Mouse (Mus musculus) lung, postnatal 14 days (tissue): ENCODE measurements around the gene Adcy9.
"Not testable (repeated sequence)": the region's sequence is repeated elsewhere in the genome, so short reads cannot be mapped to it uniquely, and the experiment has no call there.

ENCODE experiments used
- DNase-seq: peaks from one replicate; pipeline ENCODE4 v3.0.0; 2021

The Adcy9 gene

DNA sequence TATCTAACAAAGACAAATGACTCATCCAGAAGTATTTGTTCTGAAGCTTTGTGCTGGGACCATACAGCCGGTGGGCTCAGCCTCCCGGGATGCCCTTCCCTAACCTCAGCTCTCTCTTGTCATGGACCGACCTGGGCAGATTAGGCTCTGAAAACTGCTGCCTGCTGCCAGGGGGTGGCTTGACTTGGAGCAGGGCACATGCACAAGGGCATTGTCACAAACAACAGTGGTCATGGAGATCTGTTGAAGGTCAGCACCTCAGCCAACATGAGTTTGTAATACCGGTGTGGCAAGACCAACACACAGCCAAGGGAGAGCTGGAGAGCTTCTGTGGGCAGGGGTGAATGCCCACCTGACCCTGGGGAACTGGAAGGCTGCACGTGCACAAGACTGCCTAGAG lies 42.7 kb downstream of the Adcy9 start:
- no peak for DNase-seq

DNA sequence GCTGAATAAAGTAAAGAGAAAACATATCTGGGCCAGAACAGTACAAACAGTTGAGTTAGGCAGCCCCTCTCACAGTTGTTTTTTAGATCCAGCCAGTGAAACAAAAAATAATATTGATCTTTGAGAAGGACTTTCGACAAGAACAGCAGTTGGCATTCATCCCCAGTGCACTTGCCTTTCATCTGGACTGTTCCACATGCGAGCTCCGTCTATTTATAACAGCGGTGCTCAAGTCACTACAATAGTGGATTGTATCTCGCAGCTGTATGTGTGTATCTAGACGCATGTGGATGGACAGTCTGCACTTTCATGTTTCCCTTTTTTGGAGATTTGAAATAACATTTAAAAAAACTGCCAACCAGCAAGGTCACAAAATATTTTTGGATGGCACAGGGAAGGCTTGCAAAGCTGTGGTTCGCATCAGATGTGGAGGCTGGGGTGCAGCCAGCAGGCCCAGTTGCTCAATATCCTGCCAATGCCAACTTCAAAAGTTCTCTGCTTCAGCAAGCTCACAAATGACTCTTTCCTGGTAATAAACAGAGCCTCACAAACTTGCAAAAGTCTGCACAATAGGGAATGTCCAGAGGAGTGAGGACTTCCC lies 45.4 kb downstream of the Adcy9 start:
- DNase-seq = peak; percentile 41

DNA sequence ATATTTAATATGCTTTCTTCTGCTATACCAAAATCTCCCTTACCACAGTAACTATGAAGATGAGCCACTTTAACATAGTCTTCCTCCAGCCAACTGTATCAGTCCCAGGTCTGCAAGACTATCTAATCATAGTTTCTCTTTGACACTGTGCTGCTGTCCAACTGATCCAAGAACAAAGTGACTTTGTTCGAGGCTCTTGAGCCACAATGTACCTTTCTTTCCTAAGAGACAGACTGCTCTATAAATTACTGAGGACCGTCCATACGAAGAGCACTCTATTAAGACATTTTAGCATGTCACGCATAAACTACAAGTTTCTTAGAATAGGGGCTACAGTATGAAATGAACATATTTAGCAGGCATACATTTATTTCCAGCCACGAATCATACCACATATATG lies 46.0 kb downstream of the Adcy9 start:
- DNase-seq = no peak

GRCm38 (mm10) chr16:4371039-4371438 lies 49.3 kb downstream of the Adcy9 start:
- no peak for DNase-seq

- DNase-seq = peak; percentile 32
Measured at GRCm38 (mm10) chr16:4370141-4370541, 50.2 kb downstream of the Adcy9 start.

DNA sequence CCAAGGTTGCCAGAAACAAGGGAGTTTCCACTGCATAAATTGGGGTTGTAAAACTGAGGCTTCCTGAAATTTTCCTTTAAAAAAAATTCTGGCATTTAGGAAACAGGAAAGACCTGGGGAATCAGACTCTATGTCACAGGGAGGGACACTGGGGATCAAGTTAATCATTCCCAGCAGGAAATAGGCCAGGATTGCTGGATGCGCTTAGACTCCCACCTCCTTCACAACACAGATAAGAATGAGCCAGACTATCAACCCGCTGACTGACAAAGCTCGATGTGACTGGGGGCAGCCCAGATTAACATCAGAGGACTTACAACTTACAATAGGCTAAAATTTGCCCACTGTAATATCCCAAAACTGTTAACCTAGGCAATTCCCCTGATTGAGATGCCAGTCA lies 52.4 kb downstream of the Adcy9 start:
- DNase-seq = no peak

- no peak for DNase-seq
Measured at GRCm38 (mm10) chr16:4367291-4367690, 53.0 kb downstream of the Adcy9 start.

GRCm38 (mm10) chr16:4366671-4367070 lies 53.6 kb downstream of the Adcy9 start:
- DNase-seq = no peak

DNA sequence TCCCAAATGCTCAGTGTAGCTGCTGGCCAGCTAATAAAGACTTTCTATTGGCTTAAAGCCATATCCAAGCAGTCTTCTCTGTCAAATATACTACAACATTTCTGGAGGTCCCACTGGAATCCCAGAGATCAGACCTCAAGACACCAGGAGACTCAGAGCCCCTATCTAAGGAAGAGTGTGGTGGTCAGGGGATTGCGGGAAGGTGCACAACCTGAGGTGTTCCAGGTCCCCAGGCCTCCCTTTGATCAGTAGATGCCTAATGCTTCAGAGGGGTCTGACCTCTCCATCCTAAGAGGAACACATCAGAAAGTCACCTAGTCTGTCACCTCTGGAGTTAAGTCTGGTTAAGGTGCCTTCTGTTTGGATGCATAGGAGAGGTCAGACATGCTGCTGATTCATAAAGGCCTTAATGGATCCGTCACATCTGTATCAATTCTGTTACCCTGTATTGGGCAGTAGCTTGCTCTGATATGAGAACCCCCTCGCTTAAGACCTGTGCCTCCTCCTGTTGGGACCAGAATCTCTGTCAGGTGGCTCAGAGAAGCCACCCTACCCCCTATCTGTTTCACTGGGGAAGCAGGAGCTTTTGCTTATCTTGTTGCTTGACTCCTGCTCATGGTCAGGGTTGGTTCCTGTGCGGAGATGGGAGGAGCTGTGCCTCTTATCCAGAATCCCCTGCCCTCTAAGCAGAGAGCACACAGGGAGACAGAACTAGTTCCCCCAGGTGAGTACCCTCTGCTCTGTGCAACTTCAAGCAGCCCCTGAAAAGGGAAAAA lies 56.8 kb downstream of the Adcy9 start:
- no peak for DNase-seq

GRCm38 (mm10) chr16:4355260-4356043 lies 64.8 kb downstream of the Adcy9 start:
- no peak for DNase-seq

- DNase-seq = no peak
Measured at GRCm38 (mm10) chr16:4342579-4342978, 77.7 kb downstream of the Adcy9 start.

- no peak for DNase-seq
Measured at GRCm38 (mm10) chr16:4341316-4342062, 78.8 kb downstream of the Adcy9 start.

DNA sequence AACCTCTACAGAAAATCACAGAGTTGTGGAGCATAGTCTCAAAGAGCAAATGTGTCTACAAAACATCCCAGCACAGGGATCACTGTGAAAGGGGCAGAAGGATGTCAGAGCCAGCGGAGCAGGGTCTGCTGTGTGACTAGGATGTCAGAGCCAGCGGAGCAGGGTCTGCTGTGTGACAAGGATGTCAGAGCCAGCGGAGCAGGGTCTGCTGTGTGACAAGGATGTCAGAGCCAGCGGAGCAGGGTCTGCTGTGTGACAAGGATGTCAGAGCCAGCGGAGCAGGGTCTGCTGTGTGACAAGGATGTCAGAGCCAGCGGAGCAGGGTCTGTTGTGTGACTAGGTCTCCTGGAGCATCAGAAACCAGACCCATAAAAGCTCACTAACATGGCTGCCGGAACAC lies 81.1 kb downstream of the Adcy9 start:
- DNase-seq = not testable (repeated sequence)

- DNase-seq = no peak
Measured at GRCm38 (mm10) chr16:4337269-4337668, 83.0 kb downstream of the Adcy9 start.

DNA sequence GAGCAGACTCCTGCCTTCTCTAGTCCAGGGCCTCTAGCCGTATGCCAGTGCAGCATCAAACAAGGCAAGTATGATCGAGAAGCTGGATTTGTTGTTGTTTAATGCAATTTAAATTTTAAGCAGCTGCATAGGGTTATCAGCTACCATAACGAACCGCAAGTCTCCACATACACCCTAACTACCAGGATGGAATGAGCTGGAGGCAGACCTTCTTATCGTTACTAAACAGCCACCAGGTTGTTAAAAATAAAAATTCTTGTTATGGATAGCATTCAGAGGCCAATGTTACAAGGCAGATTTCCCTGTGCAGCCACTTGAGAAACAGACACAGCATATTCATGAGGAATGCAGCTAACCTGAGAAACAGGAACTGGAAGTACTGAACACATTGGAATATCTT lies 86.5 kb downstream of the Adcy9 start:
- DNase-seq = no peak

- no peak for DNase-seq
Measured at GRCm38 (mm10) chr16:4333371-4333770, 86.9 kb downstream of the Adcy9 start.

- no peak for DNase-seq
Measured at GRCm38 (mm10) chr16:4327081-4327480, 93.2 kb downstream of the Adcy9 start.

DNA sequence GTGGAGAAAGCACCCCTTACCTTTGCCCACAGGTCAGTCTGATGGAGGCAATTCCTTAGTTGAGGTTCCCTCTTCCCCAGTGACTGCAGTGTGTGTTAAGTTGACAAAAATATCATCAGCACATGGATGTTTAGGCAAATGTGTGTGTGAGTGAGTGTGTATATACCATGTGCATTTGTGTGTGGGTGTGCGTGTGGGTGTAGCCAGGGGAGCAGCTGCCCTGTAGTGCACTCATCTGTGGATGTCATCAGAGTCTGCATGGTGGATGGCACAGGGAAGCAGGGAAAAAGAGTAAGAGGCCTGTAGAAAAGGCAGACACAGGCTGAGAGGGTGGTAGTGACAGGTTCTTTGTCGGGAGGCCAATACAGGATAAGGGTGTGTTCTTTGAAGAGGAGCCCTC lies 94.5 kb downstream of the Adcy9 start:
- no peak for DNase-seq

DNA sequence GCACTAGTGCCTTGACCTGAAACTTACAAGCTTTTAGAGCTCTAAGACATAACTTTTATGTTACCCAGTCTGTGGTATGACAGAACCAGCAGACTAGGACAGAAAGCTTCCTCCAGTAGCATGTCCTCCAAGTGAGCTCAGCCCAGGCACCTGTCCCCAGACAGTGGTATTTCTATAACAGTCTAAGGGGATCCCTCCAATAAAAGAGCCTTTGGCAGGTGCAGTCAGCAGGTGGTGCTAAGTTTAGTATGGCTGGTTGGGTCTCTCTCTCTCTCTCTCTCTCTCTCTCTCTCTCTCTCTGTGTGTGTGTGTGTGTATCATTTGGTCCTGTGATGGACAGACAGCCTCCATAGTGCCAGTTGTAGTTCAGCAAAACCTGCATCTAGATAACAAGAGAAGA lies 95.3 kb downstream of the Adcy9 start:
- DNase-seq = no peak

DNA sequence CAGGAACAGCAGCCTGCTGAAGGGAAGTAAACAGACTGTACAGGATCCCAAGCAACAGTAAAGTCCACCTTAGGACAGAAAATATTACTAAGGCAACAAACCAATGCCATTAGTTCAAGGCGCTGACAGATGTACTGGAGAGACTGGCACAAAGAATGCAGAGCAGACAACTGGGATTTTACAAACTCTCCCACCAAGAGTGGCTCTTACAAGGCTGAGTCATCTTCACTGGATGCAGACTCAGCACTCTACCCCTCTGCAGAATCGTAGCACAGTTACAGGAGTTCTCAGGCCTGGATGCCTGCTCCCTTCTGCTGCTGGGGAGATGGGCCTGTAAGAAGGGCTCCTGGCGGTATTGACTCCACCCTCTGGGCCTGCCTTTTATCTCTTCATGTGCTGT lies 99.4 kb downstream of the Adcy9 start:
- DNase-seq = no peak

- peak; percentile 21 for DNase-seq
Measured at GRCm38 (mm10) chr16:4318001-4318526, 102.2 kb downstream of the Adcy9 start.

DNA sequence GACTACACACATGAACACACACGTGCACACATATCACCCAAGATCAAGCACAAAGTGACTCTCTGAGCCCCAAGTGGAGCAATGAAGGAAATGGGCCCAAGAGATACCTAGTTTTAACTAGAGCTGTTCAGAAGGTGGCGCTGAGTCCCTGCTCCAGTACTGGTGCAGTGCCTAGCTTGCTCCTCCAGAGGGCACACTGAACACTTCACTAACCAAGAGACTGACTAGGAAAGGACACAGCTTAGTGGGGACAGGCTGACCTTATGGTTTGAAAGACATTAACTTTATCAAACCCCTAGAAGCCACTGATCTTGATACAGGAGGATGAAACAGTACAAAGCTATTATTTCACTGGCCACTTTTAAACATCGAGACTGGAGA lies 104.2 kb downstream of the Adcy9 start:
- DNase-seq = peak; percentile 84
